Mouse (Mus musculus) MEL (cell line): ENCODE measurements around the gene Kdm6b. TPM values are rescaled to one million over a fixed set of nuclear protein-coding genes. Genes with fewer than 3 reads are reported as not detected.

Source experiments
- DNase-seq: peaks from one replicate; pipeline ENCODE4 v3.0.0; 2011; ENCODE audit warnings: low read depth, low spot score
- H3K27ac ChIP-seq: 2 replicates; pipeline ENCODE4 v1.5.1; 2012; ENCODE audit warnings: low read depth, mild to moderate bottlenecking, control low read depth, low read length, moderate library complexity; ENCODE audit not compliant: control insufficient read depth
- H3K27me3 ChIP-seq, 2 experiments: fragments of 150-350 bp in 1 of 2; sonication (generic) in 1 of 2; 2 replicates each; pipeline ENCODE4 v1.6.1; 2012; ENCODE audit warnings: low read length in 2 of 2, mild to moderate bottlenecking in 2 of 2, improper control_type of control experiment in 1 of 2, moderate library complexity in 1 of 2; ENCODE audit not compliant: insufficient read depth in 2 of 2, control insufficient read depth in 1 of 2
- H3K36me3 ChIP-seq, 2 experiments: 2 replicates each; pipeline ENCODE4 v1.6.1; 2012 to 2014; ENCODE audit warnings: low read length in 2 of 2, improper control_type of control experiment in 1 of 2, inconsistent platforms in 1 of 2, mild to moderate bottlenecking in 1 of 2; ENCODE audit not compliant: insufficient read depth in 2 of 2, control insufficient read depth in 1 of 2
- H3K4me1 ChIP-seq, 2 experiments: fragments of 150-350 bp in 1 of 2; sonication (generic) in 1 of 2; 2 replicates each; pipeline ENCODE4 v1.6.1; 2012; ENCODE audit warnings: low read length in 2 of 2, improper control_type of control experiment in 1 of 2, mild to moderate bottlenecking in 1 of 2; ENCODE audit not compliant: insufficient read depth in 2 of 2, control insufficient read depth in 1 of 2
- H3K4me3 ChIP-seq, 2 experiments: fragments of 150-350 bp in 1 of 2; sonication (generic) in 1 of 2; 2 replicates each; pipeline ENCODE4 v1.5.1; 2012; ENCODE audit warnings: low read depth in 2 of 2, low read length in 2 of 2, mild to moderate bottlenecking in 2 of 2, moderate library complexity in 2 of 2, control low read depth in 1 of 2, improper control_type of control experiment in 1 of 2; ENCODE audit not compliant: control insufficient read depth in 1 of 2, insufficient read depth in 1 of 2
- H3K79me2 ChIP-seq: 2 replicates; pipeline ENCODE4 v1.6.1; 2012; ENCODE audit warnings: mild to moderate bottlenecking, low read length, moderate library complexity; ENCODE audit not compliant: control insufficient read depth, poor library complexity, insufficient read depth
- H3K9ac ChIP-seq: 2 replicates; pipeline ENCODE4 v1.6.1; 2012; ENCODE audit warnings: low read depth, mild to moderate bottlenecking, control low read depth, low read length, moderate library complexity; ENCODE audit not compliant: control insufficient read depth, poor library complexity, severe bottlenecking
- H3K9me3 ChIP-seq: fragments of 150-350 bp; sonication (generic); replicated peaks from 2 replicates; pipeline ENCODE4 v1.6.1; 2012; ENCODE audit warnings: mild to moderate bottlenecking, low read length, improper control_type of control experiment, moderate library complexity; ENCODE audit not compliant: insufficient read depth
- BHLHE40 ChIP-seq: IDR thresholded peaks from 2 replicates; pipeline ENCODE4 v1.6.1; 2012; ENCODE audit warnings: low read depth, mild to moderate bottlenecking, inconsistent platforms, low read length, improper control_type of control experiment, borderline replicate concordance
- CHD1 ChIP-seq: IDR thresholded peaks from 2 replicates; pipeline ENCODE4 v1.6.1; 2012; ENCODE audit warnings: low read depth, mild to moderate bottlenecking, inconsistent platforms, low read length, improper control_type of control experiment
- CTCF ChIP-seq, 3 experiments: IDR thresholded peaks in 2 of 3; conservative IDR thresholded peaks in 1 of 3; 2 replicates each; pipeline ENCODE4 v1.5.1; 2011 to 2012; ENCODE audit warnings: low read length in 3 of 3, low read depth in 2 of 3, mild to moderate bottlenecking in 2 of 3, improper control_type of control experiment in 1 of 3, inconsistent platforms in 1 of 3, mixed read lengths in 1 of 3, moderate library complexity in 1 of 3; ENCODE audit not compliant: control insufficient read depth in 1 of 3, insufficient read depth in 1 of 3, poor library complexity in 1 of 3, severe bottlenecking in 1 of 3
- E2F4 ChIP-seq: IDR thresholded peaks from 2 replicates; pipeline ENCODE4 v1.6.1; 2011; ENCODE audit warnings: low read depth, low read length, improper control_type of control experiment, borderline replicate concordance
- ELF1 ChIP-seq: IDR thresholded peaks from 2 replicates; pipeline ENCODE4 v1.6.1; 2014; ENCODE audit warnings: low read depth, mild to moderate bottlenecking, inconsistent platforms, low read length, improper control_type of control experiment, moderate library complexity
- EP300 ChIP-seq, 2 experiments: IDR thresholded peaks; 2 replicates each; pipeline ENCODE4 v1.6.1; 2011; ENCODE audit warnings: improper control_type of control experiment in 2 of 2, low read length in 2 of 2, low read depth in 1 of 2, mild to moderate bottlenecking in 1 of 2
- ETS1 ChIP-seq: IDR thresholded peaks from 2 replicates; pipeline ENCODE4 v1.6.1; 2012; ENCODE audit warnings: low read depth, mild to moderate bottlenecking, inconsistent platforms, low read length, improper control_type of control experiment, moderate library complexity
- GABPA ChIP-seq: IDR thresholded peaks from 2 replicates; pipeline ENCODE4 v1.6.1; 2012; ENCODE audit warnings: low read depth, mild to moderate bottlenecking, inconsistent platforms, low read length, improper control_type of control experiment, moderate library complexity
- HCFC1 ChIP-seq: IDR thresholded peaks from 2 replicates; pipeline ENCODE4 v1.6.1; 2012; ENCODE audit warnings: low read depth, mild to moderate bottlenecking, inconsistent platforms, low read length, improper control_type of control experiment, moderate library complexity
- MAFK ChIP-seq: IDR thresholded peaks from 2 replicates; pipeline ENCODE4 v1.6.1; 2011; ENCODE audit warnings: low read depth, mild to moderate bottlenecking, low read length, improper control_type of control experiment, borderline replicate concordance
- MAX ChIP-seq: IDR thresholded peaks from 2 replicates; pipeline ENCODE4 v1.6.1; 2011; ENCODE audit warnings: low read length, improper control_type of control experiment
- MAZ ChIP-seq: IDR thresholded peaks from 2 replicates; pipeline ENCODE4 v1.6.1; 2012; ENCODE audit warnings: low read depth, mild to moderate bottlenecking, inconsistent platforms, low read length, improper control_type of control experiment
- MEF2A ChIP-seq: IDR thresholded peaks from 2 replicates; pipeline ENCODE4 v1.6.1; 2014; ENCODE audit warnings: low read depth, mild to moderate bottlenecking, inconsistent platforms, low read length, improper control_type of control experiment; ENCODE audit not compliant: poor library complexity, insufficient replicate concordance, severe bottlenecking; ENCODE audit errors: extremely low read depth
- MXI1 ChIP-seq: IDR thresholded peaks from 2 replicates; pipeline ENCODE4 v1.6.1; 2011; ENCODE audit warnings: mild to moderate bottlenecking, low read depth, low read length, improper control_type of control experiment
- MYC ChIP-seq: IDR thresholded peaks from 2 replicates; pipeline ENCODE4 v1.6.1; 2011; ENCODE audit warnings: low read depth, mild to moderate bottlenecking, low read length, improper control_type of control experiment, moderate library complexity
- NELFE ChIP-seq: IDR thresholded peaks from 2 replicates; pipeline ENCODE4 v1.6.1; 2011; ENCODE audit warnings: low read depth, low read length, improper control_type of control experiment
- NRF1 ChIP-seq: IDR thresholded peaks from 2 replicates; pipeline ENCODE4 v1.6.1; 2014; ENCODE audit warnings: low read depth, mild to moderate bottlenecking, inconsistent platforms, low read length, improper control_type of control experiment, moderate library complexity; ENCODE audit not compliant: poor library complexity, insufficient read depth, severe bottlenecking
- POLR2A ChIP-seq, 2 experiments: IDR thresholded peaks; 2 replicates each; pipeline ENCODE4 v1.6.1; 2011 to 2012; ENCODE audit warnings: low read length in 2 of 2, mild to moderate bottlenecking in 2 of 2, control low read depth in 1 of 2, improper control_type of control experiment in 1 of 2, low read depth in 1 of 2, moderate library complexity in 1 of 2; ENCODE audit not compliant: control insufficient read depth in 1 of 2, insufficient read depth in 1 of 2, poor library complexity in 1 of 2
- POLR2AphosphoS2 ChIP-seq: IDR thresholded peaks from 2 replicates; pipeline ENCODE4 v1.6.1; 2011; ENCODE audit warnings: low read length, improper control_type of control experiment
- POLR2AphosphoS5 ChIP-seq: IDR thresholded peaks from 2 replicates; pipeline ENCODE4 v1.6.1; 2012; ENCODE audit warnings: low read depth, borderline replicate concordance, mild to moderate bottlenecking, inconsistent platforms, low read length, moderate library complexity, mixed read lengths
- RCOR1 ChIP-seq: IDR thresholded peaks from 2 replicates; pipeline ENCODE4 v1.6.1; 2012; ENCODE audit warnings: low read depth, mild to moderate bottlenecking, inconsistent platforms, low read length, improper control_type of control experiment
- SIN3A ChIP-seq: IDR thresholded peaks from 2 replicates; pipeline ENCODE4 v1.6.1; 2012; ENCODE audit warnings: low read length, improper control_type of control experiment, inconsistent platforms
- SMC3 ChIP-seq: IDR thresholded peaks from 2 replicates; pipeline ENCODE4 v1.6.1; 2011; ENCODE audit warnings: low read depth, low read length, improper control_type of control experiment
- TAL1 ChIP-seq: IDR thresholded peaks from 2 replicates; pipeline ENCODE4 v1.6.1; 2012; ENCODE audit warnings: mild to moderate bottlenecking, inconsistent platforms, low read length, moderate library complexity, mixed read lengths
- TBP ChIP-seq: IDR thresholded peaks from 2 replicates; pipeline ENCODE4 v1.8.0; 2011; ENCODE audit warnings: low read depth, low read length, improper control_type of control experiment
- TCF12 ChIP-seq: IDR thresholded peaks from 2 replicates; pipeline ENCODE4 v1.6.1; 2014; ENCODE audit warnings: low read depth, mild to moderate bottlenecking, inconsistent platforms, low read length, improper control_type of control experiment, moderate library complexity
- UBTF ChIP-seq: IDR thresholded peaks from 2 replicates; pipeline ENCODE4 v1.6.1; 2012; ENCODE audit warnings: low read depth, mild to moderate bottlenecking, inconsistent platforms, low read length, improper control_type of control experiment, moderate library complexity, borderline replicate concordance; ENCODE audit not compliant: insufficient read depth
- USF1 ChIP-seq: IDR thresholded peaks from 2 replicates; pipeline ENCODE4 v1.6.1; 2014; ENCODE audit warnings: low read depth, mild to moderate bottlenecking, inconsistent platforms, low read length, improper control_type of control experiment, moderate library complexity
- USF2 ChIP-seq, 2 experiments: IDR thresholded peaks; 2 replicates each; pipeline ENCODE4 v1.6.1; 2011 to 2012; ENCODE audit warnings: improper control_type of control experiment in 2 of 2, low read length in 2 of 2, borderline replicate concordance in 1 of 2, inconsistent platforms in 1 of 2, low read depth in 1 of 2, mild to moderate bottlenecking in 1 of 2; ENCODE audit not compliant: insufficient read depth in 1 of 2
- ZC3H11A ChIP-seq: IDR thresholded peaks from 2 replicates; pipeline ENCODE4 v1.6.1; 2012; ENCODE audit warnings: low read depth, mild to moderate bottlenecking, inconsistent platforms, low read length, improper control_type of control experiment
- ZKSCAN1 ChIP-seq: IDR thresholded peaks from 2 replicates; pipeline ENCODE4 v1.6.1; 2012; ENCODE audit warnings: low read depth, mild to moderate bottlenecking, inconsistent platforms, low read length, improper control_type of control experiment, moderate library complexity
- ZMIZ1 ChIP-seq: IDR thresholded peaks from 2 replicates; pipeline ENCODE4 v1.6.1; 2012; ENCODE audit warnings: low read depth, mild to moderate bottlenecking, inconsistent platforms, low read length, improper control_type of control experiment, moderate library complexity
- ZNF384 ChIP-seq: IDR thresholded peaks from 2 replicates; pipeline ENCODE4 v1.6.1; 2012; ENCODE audit warnings: low read depth, mild to moderate bottlenecking, inconsistent platforms, low read length, improper control_type of control experiment
- polyA plus RNA-seq, 2 experiments: library from polyadenylated mRNA; stranded (reverse) in 1 of 2; unstranded in 1 of 2; fragments of >175 nt in 1 of 2; fragments of >200 nt in 1 of 2; gene quantifications; 2 replicates each; pipeline versions ENCODE4 v1.2.1 to v1.2.4; 2012; ENCODE audit warnings: low replicate concordance in 2 of 2, low read depth in 1 of 2; ENCODE audit not compliant: insufficient read length in 2 of 2, insufficient read depth in 1 of 2, missing spikeins in 1 of 2
- total RNA-seq: library from RNA; depleted of rRNA; stranded (reverse); fragments of 300-350 nt; gene quantifications from 2 replicates; pipeline ENCODE4 v1.2.3, GENCODE M21; 2012

The Kdm6b gene
- total and polyA plus RNA-seq, 3 experiments: 5.8 to 43.4 (median 25.0) TPM

- Histone ChIP-seq H3K4me3 (peak overlapping the region; percentile 61 to 72), H3K4me1 (peaks cover 7 to 34% of the 10 kb centered on the region in 2 experiments), H3K9ac (peak overlapping the region; percentile 79), H3K36me3 (peaks cover 0 to 14% of the 10 kb centered on the region in 2 experiments; a peak in 2 of 4 replicates), H3K9me3 (no peaks in the 10 kb centered on the region), H3K27me3 (peaks cover 0 to 1% of the 10 kb centered on the region in 2 experiments; a peak in 1 of 4 replicates), H3K79me2 (peaks cover 20% of the 10 kb centered on the region), H3K27ac (peak overlapping the region; percentile 92)
- peak; percentile 99 for DNase-seq
- TF ChIP-seq ZNF384 (no peak), TAL1 (no peak), SMC3 (no peak), POLR2AphosphoS5 (no peak), POLR2A (IDR thresholded peaks at IDR 0.05; ENCODE audit: control insufficient read depth in 1 of 2, insufficient read depth in 1 of 2, low read depth in 1 of 2, low read length in 2 of 2, poor library complexity in 1 of 2) (peak; percentile 0 to 21; a peak in 2 of 4 replicates), USF2 (IDR thresholded peaks at IDR 0.05; ENCODE audit: borderline replicate concordance in 1 of 2, insufficient read depth in 1 of 2, low read depth in 1 of 2, low read length in 2 of 2) (no peak), RCOR1 (peak; percentile 64), SIN3A (peak; percentile 95), ELF1 (peak; percentile 53; the same call in 1 of the 2 replicates), NRF1 (peak; percentile 93), BHLHE40 (peak; percentile 100), MAZ (peak; percentile 93; the same call in 1 of the 2 replicates), E2F4 (peak; percentile 51; the same call in 1 of the 2 replicates), UBTF (no peak), ZC3H11A (peak; percentile 17), ZKSCAN1 (no peak), MEF2A (no peak; the same call in 1 of the 2 replicates), MAFK (no peak), TBP (peak; percentile 57; the same call in 1 of the 2 replicates), HCFC1 (peak; percentile 74), GABPA (peak; percentile 35; the same call in 1 of the 2 replicates), MAX (peak; percentile 98), ETS1 (peak; percentile 88), POLR2AphosphoS2 (peak; percentile 23; the same call in 1 of the 2 replicates), CHD1 (no peak; the same call in 1 of the 2 replicates), CTCF (IDR thresholded peaks at IDR 0.05 in 2 of 3, conservative IDR thresholded peaks at IDR 0.05 in 1 of 3; ENCODE audit: control insufficient read depth in 1 of 3, insufficient read depth in 1 of 3, low read depth in 2 of 3, low read length in 3 of 3, poor library complexity in 1 of 3, severe bottlenecking in 1 of 3) (0 out of 6 replicates have a peak, but pooled peaks of 1 of the 3 experiments have one; percentile 9), TCF12 (peak; percentile 41; the same call in 1 of the 2 replicates), MYC (peak; percentile 98), USF1 (peak; percentile 70; the same call in 1 of the 2 replicates), NELFE (peak; percentile 48; the same call in 1 of the 2 replicates), MXI1 (peak; percentile 98), ZMIZ1 (0 out of 2 replicates have a peak, but pooled peaks have one; percentile 46), EP300 (IDR thresholded peaks at IDR 0.05; ENCODE audit: low read depth in 1 of 2, low read length in 2 of 2) (peak in 1 of 2 experiments; percentile 56; a peak in 2 of 4 replicates)
Measured at GRCm38 (mm10) chr11:69418481-69419442, 5.3 kb upstream of the Kdm6b start.
